Mouse (Mus musculus): ENCODE measurements around the gene Ext2.

GRCm38 (mm10) chr2:93615845-93616689 lies 206.3 kb downstream of the Ext2 start:
- TF ChIP-seq CTCF (IDR thresholded peaks at IDR 0.05; ENCODE audit: insufficient read depth, low read depth, low read length) (no peak), POLR2A (IDR thresholded peaks at IDR 0.05; ENCODE audit: insufficient read depth, low read depth, low read length) (no peak)

All from olfactory bulb, adult 2 months (tissue).